Mouse (Mus musculus) testis, adult 2 months (tissue): Measurements from ENCODE around the gene Sarnp.

Experiments
- CTCF ChIP-seq: fragments of 200-500 bp; IDR thresholded peaks from 2 replicates; pipeline ENCODE4 v1.5.1; 2012; ENCODE audit warnings: low read depth, mild to moderate bottlenecking, inconsistent platforms, low read length, moderate library complexity; ENCODE audit not compliant: control insufficient read depth, insufficient read depth, insufficient replicate concordance
- POLR2A ChIP-seq: fragments of 200-500 bp; IDR thresholded peaks from 2 replicates; pipeline ENCODE4 v1.6.1; 2012; ENCODE audit warnings: low read depth, mild to moderate bottlenecking, inconsistent platforms, low read length, moderate library complexity; ENCODE audit not compliant: control insufficient read depth

GRCm38 (mm10) chr10:128900698-128901097, 83.6 kb downstream of the Sarnp start, which contains the start of gene Cd63:
- TF ChIP-seq CTCF (no peak), POLR2A (no peak)
